Mouse (Mus musculus) erythroblast, embryonic 14.5 days (primary cell): ENCODE measurements around the gene Setd7.
"Not testable (repeated sequence)": the region's sequence is repeated elsewhere in the genome, so short reads cannot be mapped to it uniquely, and the experiment has no call there.

Source experiments
- GATA1 ChIP-seq: IDR thresholded peaks from 2 replicates; pipeline ENCODE4 v1.6.1; 2012; ENCODE audit warnings: low read length, inconsistent platforms, mixed read lengths
- TAL1 ChIP-seq: IDR thresholded peaks from 3 replicates; pipeline ENCODE4 v1.6.1; 2012; ENCODE audit warnings: low read length, inconsistent platforms, mixed read lengths

GRCm38 (mm10) chr3:51579243-51579642 is 18.6 kb upstream of the Setd7 start:
- TF ChIP-seq TAL1, GATA1: not testable (repeated sequence)
